Mouse (Mus musculus) forebrain, embryonic 13.5 days (tissue): Measurements from ENCODE around the gene Nol12. TPM values are rescaled to one million over a fixed set of nuclear protein-coding genes. Genes with fewer than 3 reads are reported as not detected.
A peak's percentile ranks its signal among the peaks of the same experiment; 100 is the strongest.

Source experiments
- ATAC-seq: fragments of 200-750 bp; cut with Nextera tagmentation; 2 replicates; pipeline ENCODE4 v1.8.0; 2017
- H3K27ac ChIP-seq: fragments of 300-500 bp; sonication (generic); 2 replicates; pipeline ENCODE4 v1.5.1; 2015; ENCODE audit warnings: inconsistent platforms, mild to moderate bottlenecking, moderate library complexity
- H3K27me3 ChIP-seq: fragments of 300-500 bp; sonication (generic); 2 replicates; pipeline ENCODE4 v1.6.1; 2015; ENCODE audit warnings: mild to moderate bottlenecking, inconsistent platforms
- H3K36me3 ChIP-seq: fragments of 300-500 bp; sonication (generic); 2 replicates; pipeline ENCODE4 v1.6.1; 2015; ENCODE audit warnings: mild to moderate bottlenecking, inconsistent platforms; ENCODE audit not compliant: poor library complexity, severe bottlenecking
- H3K4me1 ChIP-seq: fragments of 300-500 bp; sonication (generic); 2 replicates; pipeline ENCODE4 v1.6.1; 2015; ENCODE audit warnings: inconsistent platforms
- H3K4me2 ChIP-seq: fragments of 300-500 bp; sonication (generic); 2 replicates; pipeline ENCODE4 v1.6.1; 2015; ENCODE audit warnings: inconsistent platforms, mild to moderate bottlenecking, moderate library complexity
- H3K4me3 ChIP-seq: fragments of 300-500 bp; sonication (generic); 2 replicates; pipeline ENCODE4 v1.5.1; 2015; ENCODE audit warnings: mild to moderate bottlenecking, inconsistent platforms
- H3K9ac ChIP-seq: fragments of 300-500 bp; sonication (generic); 2 replicates; pipeline ENCODE4 v1.6.1; 2015; ENCODE audit warnings: mild to moderate bottlenecking, inconsistent platforms
- H3K9me3 ChIP-seq: fragments of 300-500 bp; sonication (generic); replicated peaks from 2 replicates; pipeline ENCODE4 v1.6.1; 2016; ENCODE audit warnings: inconsistent platforms
- WGBS: fragments of 180-500 bp; shearing (Covaris S2); methylation state at CpG from one replicate; pipeline ENCODE4 v1.1.7; 2015; 5-methylcytosine and 5-hydroxymethylcytosine counted together
- polyA plus RNA-seq: library from polyadenylated mRNA; unstranded; fragments of >200 nt; fragmentation: Nextera tagmentation; extraction: Ambion mirVana; gene quantifications from 2 replicates; pipeline ENCODE4 v1.2.1, GENCODE M21; 2015

Gene Nol12
- polyA plus RNA-seq, 1 experiment from 2014 or later = 50.3 TPM

DNA sequence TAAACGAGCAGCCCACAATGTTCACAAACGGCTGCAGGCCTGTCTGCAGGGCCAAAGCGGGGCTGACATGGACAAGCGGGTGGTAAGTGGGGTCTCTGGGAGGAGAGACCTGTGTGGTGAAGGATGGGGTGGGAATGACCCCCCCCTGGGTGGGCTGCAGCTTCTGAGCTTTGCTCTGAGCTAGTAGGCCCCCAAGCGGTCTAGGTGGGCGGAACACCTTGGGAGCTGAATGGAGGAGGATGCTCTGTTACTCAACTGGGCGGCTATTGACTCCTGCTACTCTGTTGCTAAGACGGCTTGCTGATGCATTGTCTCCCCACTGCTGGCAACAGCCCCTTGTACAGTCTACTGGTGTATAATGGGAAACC lies 33.3 kb upstream of the Nol12 start:
- no peak for ATAC-seq

DNA sequence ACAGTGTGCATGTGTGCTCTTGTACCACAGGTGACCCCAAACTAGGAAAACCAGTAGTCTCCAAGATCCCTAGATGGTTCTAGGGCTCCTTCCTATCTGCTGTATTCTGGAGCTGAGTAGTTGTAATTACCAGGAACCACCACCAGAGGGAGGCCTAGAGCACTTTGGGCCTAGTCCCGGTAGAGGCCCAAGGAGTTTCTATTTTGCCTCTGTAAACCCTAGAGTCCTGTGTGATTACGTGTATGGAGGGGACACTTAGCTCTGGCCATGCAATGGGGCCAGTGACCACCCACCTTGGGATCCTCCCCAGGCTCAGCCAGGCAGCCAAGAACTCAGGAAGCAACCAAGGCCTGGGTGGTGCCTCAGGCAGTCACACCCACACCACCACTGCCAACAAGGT lies 31.5 kb upstream of the Nol12 start:
- Histone ChIP-seq H3K9ac (no peak overlapping the region), H3K9me3 (no peaks in the 10 kb centered on the region), H3K36me3 (no peaks in the 10 kb centered on the region), H3K27me3 (peaks cover 26% of the 10 kb centered on the region), H3K4me3 (no peak overlapping the region), H3K4me1 (peaks cover 17% of the 10 kb centered on the region), H3K4me2 (no peak overlapping the region), H3K27ac (no peak overlapping the region)
- WGBS = 3% methylated on average over 2 of the region's 2 CpGs
- peak; percentile 33; the same call in 1 of the 2 replicates for ATAC-seq

More for the DNA sequence above, 33.3 kb upstream of the Nol12 start:
- no peaks in the 10 kb centered on the region for H3K36me3 ChIP-seq
- H3K27ac ChIP-seq = no peak overlapping the region
- H3K27me3 ChIP-seq = peaks cover 27% of the 10 kb centered on the region
- H3K4me2 ChIP-seq = no peak overlapping the region; the same call in 1 of the 2 replicates
- 0 out of 2 replicates have a peak overlapping the region, but pooled peaks have one; percentile 7 for H3K9ac ChIP-seq
- no peak overlapping the region for H3K4me3 ChIP-seq
- 24% methylated on average over 8 of the region's 8 CpGs for WGBS
- H3K4me1 ChIP-seq = peaks cover 17% of the 10 kb centered on the region
- no peaks in the 10 kb centered on the region for H3K9me3 ChIP-seq

DNA sequence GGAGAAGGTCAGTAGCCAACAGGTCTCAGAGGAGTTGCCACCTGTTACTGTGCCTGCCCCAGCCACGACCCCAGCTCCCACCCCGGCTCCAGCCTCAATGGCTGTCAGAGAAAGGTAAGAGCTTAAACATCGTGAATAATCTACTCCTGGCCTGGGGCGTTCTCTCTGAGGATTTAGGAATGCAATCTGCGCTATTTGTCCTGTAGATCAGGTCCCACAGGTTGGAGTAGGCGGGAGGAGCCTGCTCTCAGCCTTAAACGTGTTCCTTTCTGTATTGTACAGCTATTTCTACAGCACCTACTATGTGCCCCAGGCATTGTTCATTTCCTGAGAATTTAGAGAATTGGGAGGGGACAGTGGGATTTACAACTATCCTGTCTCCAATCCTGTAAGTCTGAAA lies 26.3 kb upstream of the Nol12 start:
- Histone ChIP-seq H3K9ac (no peak overlapping the region), H3K4me1 (peaks cover 9% of the 10 kb centered on the region; the same call in 1 of the 2 replicates), H3K27ac (no peak overlapping the region), H3K9me3 (no peaks in the 10 kb centered on the region), H3K4me3 (no peak overlapping the region), H3K36me3 (no peaks in the 10 kb centered on the region), H3K4me2 (no peak overlapping the region), H3K27me3 (no peaks in the 10 kb centered on the region)
- 86% methylated on average over 7 of the region's 7 CpGs for WGBS
- no peak for ATAC-seq

DNA sequence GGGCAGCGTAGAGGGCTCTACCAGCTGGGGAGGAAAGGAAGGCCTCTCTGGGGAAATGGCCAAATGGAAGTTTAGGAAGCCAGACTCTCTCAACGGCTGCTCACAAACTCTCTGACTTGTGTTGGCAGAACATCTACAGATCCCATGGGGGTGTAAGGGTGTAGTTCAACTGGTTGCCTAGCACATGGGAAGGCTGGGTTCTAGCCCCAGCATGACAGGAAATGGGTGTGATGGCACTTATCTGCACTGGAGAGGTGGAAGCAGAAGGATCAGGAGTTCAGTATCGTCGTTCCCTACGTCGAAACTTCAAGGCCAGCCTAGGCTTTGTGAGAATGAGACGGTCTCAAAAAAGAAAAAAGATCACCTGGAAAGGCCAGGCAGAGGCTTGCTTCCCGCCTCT lies 25.8 kb upstream of the Nol12 start:
- ATAC-seq = no peak
- 92% methylated on average over 8 of the region's 8 CpGs for WGBS
- no peak overlapping the region for H3K4me2 ChIP-seq
- no peak overlapping the region for H3K9ac ChIP-seq
- peaks cover 10% of the 10 kb centered on the region; the same call in 1 of the 2 replicates for H3K4me1 ChIP-seq
- no peak overlapping the region for H3K27ac ChIP-seq
- no peaks in the 10 kb centered on the region for H3K27me3 ChIP-seq
- H3K4me3 ChIP-seq = no peak overlapping the region
- no peaks in the 10 kb centered on the region for H3K36me3 ChIP-seq
- no peaks in the 10 kb centered on the region for H3K9me3 ChIP-seq

DNA sequence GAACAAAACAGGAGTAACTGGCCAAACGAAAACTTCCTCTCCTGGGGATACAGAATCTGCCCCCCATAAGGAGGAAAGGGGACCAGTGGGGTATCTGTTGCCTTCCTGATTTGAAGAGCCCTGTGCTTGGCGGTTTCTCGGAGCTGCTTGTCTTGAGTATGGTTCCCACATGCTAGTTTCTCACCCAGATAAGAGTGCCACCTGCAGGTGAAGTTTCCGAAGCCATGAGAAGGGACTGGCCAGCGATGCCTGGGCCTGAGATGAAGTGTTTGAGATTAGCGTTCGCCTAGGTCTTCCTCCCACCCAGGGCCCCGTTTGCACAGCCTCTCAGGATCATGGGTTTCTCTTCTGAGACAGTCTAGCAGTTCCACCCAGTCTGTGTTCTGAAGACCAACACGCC lies 22.7 kb upstream of the Nol12 start:
- no peak overlapping the region for H3K4me3 ChIP-seq
- H3K27ac ChIP-seq = no peak overlapping the region
- WGBS = 27% methylated on average over 9 of the region's 9 CpGs
- H3K27me3 ChIP-seq = no peaks in the 10 kb centered on the region
- H3K4me1 ChIP-seq = peaks cover 37% of the 10 kb centered on the region
- H3K36me3 ChIP-seq = no peaks in the 10 kb centered on the region
- H3K9me3 ChIP-seq = no peaks in the 10 kb centered on the region
- no peak for ATAC-seq
- H3K9ac ChIP-seq = peak overlapping the region; percentile 21; the same call in 1 of the 2 replicates
- no peak overlapping the region for H3K4me2 ChIP-seq

DNA sequence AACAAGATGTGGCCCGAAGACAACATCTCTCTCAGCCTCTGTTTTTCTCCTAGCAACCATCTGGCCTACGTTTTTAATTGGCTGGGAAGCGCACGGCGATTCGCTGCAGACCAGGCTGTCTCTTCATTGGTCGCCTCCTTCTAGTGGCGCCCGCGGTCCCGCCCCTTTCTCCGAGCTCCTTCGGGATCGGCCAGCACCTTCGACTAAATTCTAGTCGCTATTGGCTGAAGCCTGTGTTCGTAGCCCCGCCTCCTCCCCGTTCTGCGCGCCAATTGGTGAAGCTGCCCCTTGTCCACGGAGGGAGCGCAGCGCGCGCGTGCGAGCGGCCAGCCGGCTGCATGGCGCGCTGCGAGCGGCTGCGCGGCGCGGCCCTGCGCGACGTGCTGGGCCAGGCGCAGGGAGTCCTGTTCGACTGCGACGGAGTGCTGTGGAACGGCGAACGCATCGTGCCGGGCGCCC lies 21.1 kb upstream of the Nol12 start, which contains the start of gene Pdxp:
Gene Pdxp (plus strand): TSS at position 288 of the 459 bp plus-strand sequence.
- Histone ChIP-seq H3K4me3 (peak within 1 kb of the TSS; percentile 81), H3K27ac (peak within 1 kb of the TSS; percentile 97), H3K36me3 (peaks cover 8% of the 10 kb centered on the region), H3K9me3 (no peaks in the 10 kb centered on the region), H3K4me1 (peaks cover 41% of the 10 kb centered on the region), H3K27me3 (no peaks in the 10 kb centered on the region), H3K9ac (peak within 1 kb of the TSS; percentile 88), H3K4me2 (peak within 1 kb of the TSS; percentile 92)
- peak; percentile 95 for ATAC-seq
- under 1% methylated on average over 51 of the region's 51 CpGs for WGBS

DNA sequence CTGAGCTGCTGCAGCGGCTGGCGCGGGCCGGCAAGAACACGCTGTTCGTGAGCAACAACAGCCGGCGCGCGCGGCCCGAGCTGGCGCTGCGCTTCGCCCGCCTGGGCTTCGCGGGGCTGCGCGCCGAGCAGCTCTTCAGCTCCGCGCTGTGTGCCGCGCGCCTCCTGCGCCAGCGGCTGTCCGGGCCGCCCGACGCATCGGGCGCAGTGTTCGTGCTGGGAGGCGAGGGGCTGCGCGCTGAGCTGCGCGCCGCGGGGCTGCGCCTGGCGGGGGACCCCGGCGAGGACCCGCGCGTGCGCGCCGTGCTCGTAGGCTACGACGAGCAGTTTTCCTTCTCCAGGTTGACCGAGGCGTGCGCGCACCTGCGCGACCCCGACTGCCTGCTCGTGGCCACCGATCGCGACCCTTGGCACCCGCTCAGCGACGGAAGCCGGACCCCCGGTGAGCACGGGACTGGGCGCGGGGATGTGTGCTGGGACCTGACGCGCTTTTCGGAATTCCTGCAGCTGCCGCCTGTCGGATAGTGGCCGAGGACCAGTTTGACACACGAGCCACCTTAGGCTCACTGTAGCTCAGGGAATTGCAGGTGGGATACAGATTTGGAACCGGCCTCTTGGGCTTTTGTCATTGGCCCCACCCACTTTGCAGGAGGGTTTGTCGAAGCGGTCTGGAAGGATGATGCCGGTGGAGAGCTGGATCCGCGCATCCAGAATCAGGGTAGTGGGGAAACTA lies 20.5 kb upstream of the Nol12 start:
- H3K4me2 ChIP-seq = peak overlapping the region; percentile 92
- WGBS = under 1% methylated on average over 55 of the region's 87 CpGs
- peak overlapping the region; percentile 88 for H3K9ac ChIP-seq

DNA sequence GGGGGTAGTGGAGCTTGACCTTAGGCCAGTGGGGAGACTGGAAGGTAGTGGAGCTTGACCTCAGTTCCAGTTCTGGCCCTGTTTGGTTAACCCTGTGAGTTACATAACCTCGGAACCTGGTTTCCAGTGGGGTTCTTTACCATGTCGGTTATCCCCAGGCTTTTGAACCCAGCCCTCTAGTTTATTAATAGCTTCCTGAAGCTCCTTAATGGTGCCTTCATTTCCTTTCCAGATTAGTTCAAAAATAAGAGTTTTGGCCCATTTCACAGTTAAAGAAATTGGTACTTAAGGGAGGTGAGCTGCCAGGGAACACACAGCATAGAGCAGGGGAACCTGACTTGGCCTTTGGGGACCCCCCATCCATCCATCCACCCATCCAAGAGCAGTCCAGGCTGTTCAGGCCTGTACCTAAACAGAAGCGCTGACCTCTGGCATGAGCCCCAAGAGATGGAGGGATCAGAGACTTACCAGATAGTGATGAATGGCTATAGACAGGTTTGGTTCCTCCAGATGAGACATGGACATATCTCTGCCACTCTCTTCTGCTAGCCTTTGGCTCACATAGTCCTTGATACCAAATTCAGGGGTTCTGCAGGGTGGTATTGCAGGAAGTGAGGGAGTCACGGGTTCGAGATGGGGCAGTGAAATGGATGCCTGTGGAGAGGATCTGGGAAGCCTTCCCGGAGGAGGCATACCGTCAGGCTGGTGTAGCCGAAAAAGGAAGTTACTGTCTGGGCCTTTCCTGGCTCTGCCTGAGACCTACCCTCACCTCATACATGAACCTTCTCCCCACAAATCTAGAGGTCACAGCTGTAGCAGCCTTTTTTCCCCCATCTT lies 19.7 kb upstream of the Nol12 start:
- Histone ChIP-seq H3K4me2 (peak overlapping the region; percentile 92), H3K27me3 (no peaks in the 10 kb centered on the region), H3K4me1 (peaks cover 41% of the 10 kb centered on the region), H3K36me3 (peaks cover 19% of the 10 kb centered on the region), H3K27ac (peak overlapping the region; percentile 97), H3K4me3 (peak overlapping the region; percentile 81), H3K9me3 (no peaks in the 10 kb centered on the region), H3K9ac (peak overlapping the region; percentile 88)
- 58% methylated on average over 8 of the region's 8 CpGs for whole genome bisulfite sequencing
- no peak for ATAC-seq

More for the DNA sequence above, 20.5 kb upstream of the Nol12 start:
- Histone ChIP-seq H3K4me1 (peaks cover 41% of the 10 kb centered on the region), H3K4me3 (peak overlapping the region; percentile 81), H3K27me3 (no peaks in the 10 kb centered on the region), H3K36me3 (peaks cover 12% of the 10 kb centered on the region), H3K27ac (peak overlapping the region; percentile 97), H3K9me3 (no peaks in the 10 kb centered on the region)
- ATAC-seq = peak; percentile 68

DNA sequence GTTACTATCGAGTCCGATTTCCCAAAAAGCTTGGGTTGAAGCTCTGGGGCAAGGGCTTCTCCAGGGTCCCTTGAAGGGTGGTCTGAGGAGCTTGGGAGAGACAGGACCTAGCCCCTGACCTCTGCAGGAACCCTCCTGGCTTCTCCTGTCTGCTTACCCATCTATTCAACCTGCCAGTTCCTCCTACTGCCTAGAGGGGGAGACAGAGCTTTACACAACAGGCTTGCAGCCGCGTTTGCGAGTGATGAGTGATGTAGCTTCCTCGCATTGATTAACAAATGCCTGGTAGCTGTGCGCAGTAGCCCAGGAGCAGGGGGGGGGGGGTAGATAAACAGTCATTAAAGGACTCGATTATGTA lies 19.1 kb upstream of the Nol12 start:
- Histone ChIP-seq H3K9ac (peak overlapping the region; percentile 88), H3K36me3 (peaks cover 19% of the 10 kb centered on the region), H3K9me3 (no peaks in the 10 kb centered on the region), H3K4me3 (peak overlapping the region; percentile 81), H3K27me3 (no peaks in the 10 kb centered on the region), H3K4me1 (peaks cover 41% of the 10 kb centered on the region), H3K27ac (peak overlapping the region; percentile 76; the same call in 1 of the 2 replicates), H3K4me2 (peak overlapping the region; percentile 92)
- peak; percentile 34 for ATAC-seq
- 7% methylated on average over 8 of the region's 8 CpGs for whole genome bisulfite sequencing

DNA sequence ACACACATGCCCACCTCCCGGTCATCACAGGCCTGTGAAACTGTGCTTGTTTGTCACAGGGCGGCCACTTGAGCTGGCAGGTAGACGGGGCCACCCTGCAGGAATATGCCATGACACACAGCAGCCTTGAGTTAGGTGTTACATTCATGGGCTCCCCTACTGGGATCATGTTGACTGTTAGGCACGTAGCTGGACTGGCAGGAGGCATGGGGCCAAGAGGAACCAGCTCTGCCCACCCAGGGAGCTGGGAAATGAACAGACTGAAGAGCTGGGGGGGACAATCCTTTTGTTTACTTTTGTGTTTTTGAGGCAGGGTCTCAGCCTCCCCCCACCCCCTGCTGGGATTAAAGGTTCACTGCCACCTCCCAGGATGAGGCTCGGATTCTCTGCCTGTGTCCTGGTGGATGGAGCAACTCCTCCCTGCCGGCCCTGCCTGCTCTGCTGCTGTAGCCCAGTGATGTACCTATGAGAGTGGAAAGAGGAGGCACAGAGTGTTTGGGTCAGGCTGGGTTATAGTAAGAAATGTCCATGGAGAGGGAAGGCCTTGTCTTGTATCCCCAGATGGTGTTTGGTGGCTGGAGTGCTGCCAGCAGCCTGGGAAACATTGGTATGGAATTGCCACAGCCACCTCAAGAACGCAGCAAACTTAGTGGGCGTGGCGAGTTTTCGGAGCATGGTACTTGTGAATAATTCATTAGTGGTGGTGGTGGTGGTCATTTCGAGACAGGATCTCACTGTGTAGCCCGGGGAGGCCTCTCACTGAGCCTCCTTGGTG lies 18.5 kb upstream of the Nol12 start:
- 41% methylated on average over 12 of the region's 12 CpGs for WGBS

DNA sequence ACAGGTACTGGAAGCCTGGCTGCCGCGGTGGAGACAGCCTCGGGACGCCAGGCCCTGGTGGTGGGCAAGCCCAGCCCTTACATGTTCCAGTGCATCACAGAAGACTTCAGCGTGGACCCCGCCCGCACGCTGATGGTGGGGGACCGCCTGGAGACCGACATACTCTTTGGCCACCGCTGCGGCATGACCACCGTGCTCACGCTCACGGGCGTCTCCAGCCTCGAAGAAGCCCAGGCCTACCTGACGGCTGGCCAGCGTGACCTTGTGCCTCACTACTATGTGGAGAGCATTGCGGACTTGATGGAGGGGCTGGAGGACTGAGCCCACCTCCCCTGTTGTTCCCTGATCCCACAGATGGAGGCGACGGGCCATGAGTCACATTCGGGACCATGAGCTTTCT lies 16.6 kb upstream of the Nol12 start:
- 94% methylated on average over 23 of the region's 23 CpGs for WGBS
- no peak overlapping the region for H3K4me3 ChIP-seq
- no peak for ATAC-seq

More for the DNA sequence above, 18.5 kb upstream of the Nol12 start:
- no peak; the same call in 1 of the 2 replicates for ATAC-seq
- Histone ChIP-seq H3K4me1 (peaks cover 41% of the 10 kb centered on the region), H3K4me2 (peak overlapping the region; percentile 92), H3K27ac (peak overlapping the region; percentile 76), H3K9ac (peak overlapping the region; percentile 88), H3K9me3 (no peaks in the 10 kb centered on the region), H3K4me3 (peak overlapping the region; percentile 81), H3K36me3 (peaks cover 19% of the 10 kb centered on the region), H3K27me3 (no peaks in the 10 kb centered on the region)

More for the DNA sequence above, 16.6 kb upstream of the Nol12 start:
- H3K9me3 ChIP-seq = no peaks in the 10 kb centered on the region
- H3K4me2 ChIP-seq = no peak overlapping the region
- H3K9ac ChIP-seq = no peak overlapping the region
- H3K4me1 ChIP-seq = peaks cover 34% of the 10 kb centered on the region
- H3K36me3 ChIP-seq = peaks cover 19% of the 10 kb centered on the region
- no peaks in the 10 kb centered on the region for H3K27me3 ChIP-seq
- no peak overlapping the region for H3K27ac ChIP-seq
